23 mouse cellular contexts compared by ENCODE assay signal in the genomic region with DNA sequence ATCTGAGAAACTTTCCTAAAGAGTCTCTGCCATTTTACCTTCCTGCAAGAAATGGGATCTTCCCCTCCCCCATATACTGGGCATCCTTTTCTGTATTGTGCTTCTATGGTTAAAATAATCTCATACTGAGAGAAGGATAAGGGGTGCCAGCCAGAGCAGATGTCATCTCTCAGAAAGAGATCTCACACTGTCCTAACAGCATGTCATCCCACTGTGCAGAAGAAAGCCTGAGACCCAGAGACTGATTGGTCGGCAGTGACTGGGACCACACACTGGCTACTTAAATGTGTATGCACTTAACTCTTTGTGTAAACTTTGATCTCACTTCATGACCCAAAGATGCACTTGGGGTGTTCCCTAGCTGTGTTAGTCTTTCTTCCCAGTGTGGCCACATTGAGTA.
"Had no signal": no experiment of that assay in that cellular context is flagged by ENCODE, and none has a peak within 500 bp of the region (broad histone marks: within the 10 kb centered on the region; RNA-seq: fewer than 3 reads in every experiment).

No protein-coding gene starts in this region.

- H3K27me3 ChIP-seq: heart, embryonic 12.5 days; hindbrain, embryonic 12.5 days; intestine, embryonic 15.5 days; limb, embryonic 12.5 days; liver, embryonic 13.5 days; liver, embryonic 15.5 days had no signal

- H3K4me3 ChIP-seq: gastrocnemius, adult 2 months; heart, embryonic 10.5 days; heart, embryonic 12.5 days; hindbrain, embryonic 10.5 days; hindbrain, embryonic 12.5 days; intestine, embryonic 15.5 days; layer of hippocampus, adult 2 months; limb, embryonic 10.5 days; limb, embryonic 12.5 days; liver, embryonic 13.5 days; liver, embryonic 15.5 days had no signal

- DNase-seq: gastrocnemius, adult 2 months; gastrocnemius, postnatal 10 days; gastrocnemius, postnatal 25 days; heart, adult 18-20 months; heart, postnatal 10 days; heart, postnatal 4 days; kidney, adult 18-20 months; kidney, adult 8-10 months; kidney, postnatal 10 days; kidney, postnatal 25 days; kidney, postnatal 4 days; liver; liver, embryonic 13.5 days had no signal

- H3K4me1 ChIP-seq: heart, embryonic 10.5 days; heart, embryonic 12.5 days; hindbrain, embryonic 10.5 days; hindbrain, embryonic 12.5 days; intestine, embryonic 15.5 days; limb, embryonic 10.5 days; limb, embryonic 12.5 days; liver, embryonic 13.5 days; liver, embryonic 15.5 days had no signal

- H3K27ac ChIP-seq: gastrocnemius, adult 2 months; heart, embryonic 10.5 days; hindbrain, embryonic 10.5 days; hindbrain, embryonic 12.5 days; hindbrain, embryonic 14.5 days; intestine, embryonic 15.5 days; layer of hippocampus, adult 2 months; limb, embryonic 10.5 days; limb, embryonic 12.5 days; liver, embryonic 13.5 days; liver, embryonic 15.5 days had no signal
